Mouse (Mus musculus) heart, adult 2 months (tissue): ENCODE results near the gene Slc22a12.

Source experiments
- CTCF ChIP-seq: fragments of 200-600 bp; IDR thresholded peaks from 2 replicates; pipeline ENCODE4 v1.8.1; 2022; ENCODE audit warnings: antibody characterized with exemption, mild to moderate bottlenecking, moderate library complexity
- EP300 ChIP-seq: fragments of 200-500 bp; IDR thresholded peaks from 2 replicates; pipeline ENCODE4 v1.6.1; 2011; ENCODE audit warnings: low read depth, low read length, control low read depth; ENCODE audit not compliant: insufficient read depth
- POLR2A ChIP-seq: fragments of 200-500 bp; IDR thresholded peaks from 2 replicates; pipeline ENCODE4 v1.6.1; 2011; ENCODE audit warnings: mild to moderate bottlenecking, low read depth, low read length, control low read depth; ENCODE audit not compliant: insufficient read depth

DNA sequence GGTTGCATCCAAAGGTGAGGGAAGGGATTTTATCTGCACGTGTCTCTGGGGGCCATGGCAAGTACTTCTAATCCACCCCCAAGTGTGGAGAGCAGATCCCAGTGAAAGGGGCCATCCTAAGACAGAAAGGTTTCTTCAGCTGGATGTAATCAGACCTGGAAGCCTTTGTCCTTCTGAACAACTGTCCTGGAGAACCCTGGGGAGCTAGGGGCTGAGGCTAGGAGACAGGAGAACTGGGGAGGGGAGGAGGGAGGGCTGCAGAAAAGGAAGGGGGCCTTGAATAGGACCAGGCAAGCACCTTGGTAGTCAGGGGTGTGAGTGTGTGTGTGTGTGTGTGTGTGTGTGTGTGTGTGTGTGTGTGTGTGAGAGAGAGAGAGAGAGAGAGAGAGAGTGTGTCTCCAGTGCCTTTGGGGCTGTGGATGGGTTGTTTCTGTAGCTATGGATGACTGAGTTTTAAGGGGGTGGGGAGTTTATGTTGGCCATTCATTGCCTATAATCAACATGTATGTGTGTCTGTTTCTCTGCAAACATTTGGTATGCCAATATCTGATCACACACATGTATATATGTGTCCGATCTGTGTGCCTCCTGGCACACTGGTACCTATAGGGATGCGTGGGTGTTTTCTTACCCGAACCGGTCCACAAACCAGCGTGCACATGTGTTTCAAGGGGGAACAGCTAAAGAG lies 46.2 kb downstream of the Slc22a12 start:
- TF ChIP-seq POLR2A (no peak), CTCF (no peak), EP300 (no peak)
